Mouse (Mus musculus): Measurements from ENCODE around the gene B4galt5. TPM values are rescaled to one million over a fixed set of nuclear protein-coding genes. Genes with fewer than 3 reads are reported as not detected.

B4galt5 gene
- total RNA-seq, 2 experiments from 2014 or later: 52.4 to 62.5 TPM

- ATAC-seq (ENCODE audit: poor library complexity, severe bottlenecking): no peak
These were observed 14.7 kb downstream of the B4galt5 start for GRCm38 (mm10) chr2:167334312-167334711.

- ATAC-seq (ENCODE audit: poor library complexity, severe bottlenecking): no peak
These were observed 15.5 kb downstream of the B4galt5 start for GRCm38 (mm10) chr2:167333450-167333849.

GRCm38 (mm10) chr2:167332336-167332987, 16.5 kb downstream of the B4galt5 start:
- ATAC-seq (ENCODE audit: poor library complexity, severe bottlenecking): no peak

- no peak for ATAC-seq (ENCODE audit: poor library complexity, severe bottlenecking)
These were observed 17.5 kb downstream of the B4galt5 start for GRCm38 (mm10) chr2:167331432-167331921.

GRCm38 (mm10) chr2:167330581-167330980, 18.4 kb downstream of the B4galt5 start:
- ATAC-seq (ENCODE audit: poor library complexity, severe bottlenecking): no peak

GRCm38 (mm10) chr2:167329478-167330262, 19.3 kb downstream of the B4galt5 start:
- no peak for ATAC-seq (ENCODE audit: poor library complexity, severe bottlenecking)

- ATAC-seq (ENCODE audit: poor library complexity, severe bottlenecking): no peak
These were observed 20.6 kb downstream of the B4galt5 start for GRCm38 (mm10) chr2:167328340-167328739.

GRCm38 (mm10) chr2:167326582-167326981, 22.4 kb downstream of the B4galt5 start:
- ATAC-seq (ENCODE audit: poor library complexity, severe bottlenecking): no peak

- no peak for ATAC-seq (ENCODE audit: poor library complexity, severe bottlenecking)
These were observed 24.6 kb downstream of the B4galt5 start for GRCm38 (mm10) chr2:167324151-167324930.

- ATAC-seq (ENCODE audit: poor library complexity, severe bottlenecking): no peak
These were observed 25.9 kb downstream of the B4galt5 start for GRCm38 (mm10) chr2:167323116-167323515.

- ATAC-seq (ENCODE audit: poor library complexity, severe bottlenecking): no peak
These were observed 27.6 kb downstream of the B4galt5 start for GRCm38 (mm10) chr2:167321372-167321771.

GRCm38 (mm10) chr2:167318981-167319380, 30.0 kb downstream of the B4galt5 start:
- peak; percentile 96 for ATAC-seq (ENCODE audit: poor library complexity, severe bottlenecking)

- no peak for ATAC-seq (ENCODE audit: poor library complexity, severe bottlenecking)
These were observed 32.2 kb downstream of the B4galt5 start for GRCm38 (mm10) chr2:167316724-167317187.

- peak; percentile 23; the same call in 1 of the 2 replicates for ATAC-seq (ENCODE audit: poor library complexity, severe bottlenecking)
These were observed 34.5 kb downstream of the B4galt5 start for GRCm38 (mm10) chr2:167314491-167314890.

- ATAC-seq (ENCODE audit: poor library complexity, severe bottlenecking): peak; percentile 98
These were observed 35.3 kb downstream of the B4galt5 start for GRCm38 (mm10) chr2:167313501-167314326.

- ATAC-seq (ENCODE audit: poor library complexity, severe bottlenecking): no peak
These were observed 38.9 kb downstream of the B4galt5 start for GRCm38 (mm10) chr2:167310121-167310520.

GRCm38 (mm10) chr2:167309286-167309685, 39.7 kb downstream of the B4galt5 start:
- ATAC-seq (ENCODE audit: poor library complexity, severe bottlenecking): no peak

- ATAC-seq (ENCODE audit: poor library complexity, severe bottlenecking): no peak
These were observed 41.3 kb downstream of the B4galt5 start for GRCm38 (mm10) chr2:167307716-167308115.

- ATAC-seq (ENCODE audit: poor library complexity, severe bottlenecking): no peak
These were observed 42.1 kb downstream of the B4galt5 start for GRCm38 (mm10) chr2:167306626-167307541.

Measured in megakaryocyte, adult 5-6 weeks (primary cell).